Mouse (Mus musculus): ENCODE data around the gene Mtus2.

DNA sequence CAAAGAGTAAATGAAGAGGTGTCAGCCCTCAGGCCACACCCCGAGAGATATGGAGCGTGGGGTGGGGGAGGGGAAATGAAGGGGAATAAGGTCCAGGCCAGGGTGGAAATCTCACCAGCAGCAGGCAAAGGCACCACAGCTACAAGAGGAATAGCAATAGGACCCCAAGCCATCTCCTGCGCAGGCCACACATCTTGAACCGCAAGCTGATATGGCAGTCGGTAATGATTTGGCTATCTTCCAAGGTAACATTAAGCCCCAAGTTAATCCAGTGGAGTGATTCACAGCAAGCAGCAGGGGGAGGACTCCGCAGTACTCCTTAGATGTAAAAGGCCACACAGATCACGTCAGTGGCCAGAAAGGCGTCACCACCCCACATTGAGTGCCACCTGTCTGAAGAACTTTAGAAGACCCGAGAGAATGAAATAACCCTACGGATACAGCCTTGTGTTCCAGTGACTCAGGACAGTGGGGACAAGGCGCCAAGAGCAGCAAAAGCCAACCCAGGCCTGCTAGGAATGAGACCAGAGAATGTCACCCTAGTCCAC, 374.2 kb downstream of the Mtus2 start:
- TF ChIP-seq POLR2A (IDR thresholded peaks at IDR 0.05; ENCODE audit: low read depth, low read length): no peak
- TF ChIP-seq CTCF (IDR thresholded peaks at IDR 0.05; ENCODE audit: extremely low read depth, insufficient read depth, insufficient read length, insufficient replicate concordance): no peak
